Mouse (Mus musculus): Measurements from ENCODE around the gene Dnah11. TPM values are rescaled to one million over a fixed set of nuclear protein-coding genes. Genes with fewer than 3 reads are reported as not detected.

Gene Dnah11
- polyA plus RNA-seq, 2 experiments: 0.15 to 0.39 TPM

DNA sequence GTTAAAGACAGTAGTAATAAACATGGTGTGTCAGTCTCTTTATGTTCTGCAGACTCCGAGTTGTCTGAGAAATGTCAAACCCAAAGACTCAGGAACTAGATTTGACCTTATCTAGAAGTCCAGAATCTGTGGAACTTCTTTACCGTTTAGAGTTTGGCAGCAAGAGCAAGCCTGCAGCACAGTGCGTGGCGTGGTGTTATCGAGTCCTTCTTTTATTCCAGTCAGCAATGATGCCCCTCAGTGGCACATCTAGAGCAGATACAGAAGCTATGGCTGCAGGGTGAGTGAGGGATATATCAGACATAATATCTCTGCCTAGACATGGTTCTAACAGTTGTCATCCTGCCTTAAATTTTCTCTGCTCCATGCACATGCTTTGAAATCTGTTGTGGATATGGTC, 336.2 kb downstream of the Dnah11 start:
- H3K4me3 ChIP-seq (replicated peaks; ENCODE audit: low read length): no peak overlapping the region
- ATAC-seq (ENCODE audit: low FRiP score, low read depth) (no peak), DNase-seq (ENCODE audit: low spot score) (no peak)
- H3K4me1 ChIP-seq (ENCODE audit: control insufficient read depth, insufficient read depth, low read length): no peaks in the 10 kb centered on the region
- no peaks in the 10 kb centered on the region for H3K27me3 ChIP-seq (ENCODE audit: control insufficient read depth, insufficient read depth, low read length)
- WGBS: 82% methylated on average over 5 of the region's 5 CpGs
- H3K4me2 ChIP-seq (replicated peaks; ENCODE audit: low read depth, low read length, severe bottlenecking): no peak overlapping the region
- no peaks in the 10 kb centered on the region for H3K9me3 ChIP-seq (ENCODE audit: control insufficient read depth, low read length)
- no peak for TF ChIP-seq POLR2A (IDR thresholded peaks at IDR 0.05; ENCODE audit: borderline replicate concordance, extremely low read depth, insufficient read depth, insufficient read length)
- no peaks in the 10 kb centered on the region for H3K36me3 ChIP-seq (ENCODE audit: control insufficient read depth, insufficient read depth, low read length)
- H3K27ac ChIP-seq (replicated peaks; ENCODE audit: low read depth, low read length): no peak overlapping the region
- H3K9ac ChIP-seq (ENCODE audit: low read depth, low read length, severe bottlenecking): no peak overlapping the region

- H3K4me3 ChIP-seq (replicated peaks; ENCODE audit: low read length): no peak overlapping the region
- H3K27ac ChIP-seq (replicated peaks; ENCODE audit: low read depth, low read length): no peak overlapping the region
- H3K27me3 ChIP-seq (ENCODE audit: control insufficient read depth, insufficient read depth, low read length): no peaks in the 10 kb centered on the region
- TF ChIP-seq POLR2A (IDR thresholded peaks at IDR 0.05; ENCODE audit: borderline replicate concordance, extremely low read depth, insufficient read depth, insufficient read length): no peak
- ATAC-seq (ENCODE audit: low FRiP score, low read depth) (no peak), DNase-seq (ENCODE audit: low spot score) (no peak)
- no peaks in the 10 kb centered on the region for H3K9me3 ChIP-seq (ENCODE audit: control insufficient read depth, low read length)
- H3K9ac ChIP-seq (ENCODE audit: low read depth, low read length, severe bottlenecking): no peak overlapping the region
- no peaks in the 10 kb centered on the region for H3K36me3 ChIP-seq (ENCODE audit: control insufficient read depth, insufficient read depth, low read length)
- H3K4me2 ChIP-seq (replicated peaks; ENCODE audit: low read depth, low read length, severe bottlenecking): no peak overlapping the region
- 55% methylated on average over 3 of the region's 3 CpGs for WGBS
- H3K4me1 ChIP-seq (ENCODE audit: control insufficient read depth, insufficient read depth, low read length): no peaks in the 10 kb centered on the region
These were observed 337.6 kb downstream of the Dnah11 start for GRCm38 (mm10) chr12:117861249-117861648.

DNA sequence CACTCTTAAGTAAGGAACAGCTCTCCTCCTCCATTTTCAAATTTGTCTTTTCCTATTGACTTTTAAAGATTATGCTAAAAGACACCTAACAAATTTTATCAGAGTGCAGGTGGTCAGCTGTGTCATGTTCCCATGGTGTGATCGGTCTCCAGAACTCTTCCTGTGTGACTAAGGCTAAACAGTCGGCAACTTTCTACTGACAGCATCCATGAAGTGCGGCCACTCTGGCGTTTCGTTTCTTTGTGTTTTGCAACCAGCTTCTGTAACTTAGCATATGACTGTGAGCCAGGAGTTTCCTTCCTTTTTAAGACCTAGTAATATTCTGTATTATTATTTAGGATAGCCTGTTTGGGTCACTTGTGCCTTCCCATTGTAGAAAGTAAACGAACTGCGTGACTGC, 338.0 kb downstream of the Dnah11 start:
- Histone ChIP-seq H3K27me3 (ENCODE audit: control insufficient read depth, insufficient read depth, low read length) (no peaks in the 10 kb centered on the region), H3K4me3 (replicated peaks; ENCODE audit: low read length) (no peak overlapping the region), H3K9ac (ENCODE audit: low read depth, low read length, severe bottlenecking) (no peak overlapping the region), H3K9me3 (ENCODE audit: control insufficient read depth, low read length) (no peaks in the 10 kb centered on the region), H3K4me1 (ENCODE audit: control insufficient read depth, insufficient read depth, low read length) (no peaks in the 10 kb centered on the region), H3K27ac (replicated peaks; ENCODE audit: low read depth, low read length) (no peak overlapping the region), H3K36me3 (ENCODE audit: control insufficient read depth, insufficient read depth, low read length) (no peaks in the 10 kb centered on the region), H3K4me2 (replicated peaks; ENCODE audit: low read depth, low read length, severe bottlenecking) (no peak overlapping the region)
- DNase-seq (ENCODE audit: low spot score): no peak
- ATAC-seq (ENCODE audit: low FRiP score, low read depth): no peak
- TF ChIP-seq POLR2A (IDR thresholded peaks at IDR 0.05; ENCODE audit: borderline replicate concordance, extremely low read depth, insufficient read depth, insufficient read length): no peak
- 75% methylated on average over 7 of the region's 7 CpGs for WGBS

DNA sequence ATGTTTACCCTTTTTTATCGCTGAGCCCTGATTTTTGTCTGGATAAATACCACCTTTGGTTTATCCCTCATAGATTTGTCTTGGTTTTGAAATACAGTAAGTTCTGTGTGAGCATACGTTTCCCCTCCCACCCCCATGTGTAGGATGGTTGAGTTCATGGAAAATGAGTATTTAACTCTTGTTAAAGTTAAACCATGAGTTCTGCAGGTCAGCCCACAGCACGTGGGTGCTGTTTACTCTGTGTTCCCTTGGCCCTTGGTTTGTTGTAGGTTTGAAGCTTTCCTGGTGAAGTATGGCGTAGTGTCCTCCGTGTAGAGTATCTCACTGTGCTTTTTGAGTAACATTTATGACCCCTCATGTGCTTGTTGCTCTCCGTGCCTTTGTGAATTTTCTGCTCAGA, 341.0 kb downstream of the Dnah11 start:
- no peaks in the 10 kb centered on the region for H3K9me3 ChIP-seq (ENCODE audit: control insufficient read depth, low read length)
- H3K4me1 ChIP-seq (ENCODE audit: control insufficient read depth, insufficient read depth, low read length): no peaks in the 10 kb centered on the region
- H3K27me3 ChIP-seq (ENCODE audit: control insufficient read depth, insufficient read depth, low read length): no peaks in the 10 kb centered on the region
- H3K4me3 ChIP-seq (replicated peaks; ENCODE audit: low read length): no peak overlapping the region
- no peaks in the 10 kb centered on the region for H3K36me3 ChIP-seq (ENCODE audit: control insufficient read depth, insufficient read depth, low read length)
- DNase-seq (ENCODE audit: low spot score) (no peak), ATAC-seq (ENCODE audit: low FRiP score, low read depth) (no peak)
- WGBS: 83% methylated on average over 6 of the region's 6 CpGs
- H3K4me2 ChIP-seq (replicated peaks; ENCODE audit: low read depth, low read length, severe bottlenecking): no peak overlapping the region
- TF ChIP-seq POLR2A (IDR thresholded peaks at IDR 0.05; ENCODE audit: borderline replicate concordance, extremely low read depth, insufficient read depth, insufficient read length): no peak
- no peak overlapping the region for H3K9ac ChIP-seq (ENCODE audit: low read depth, low read length, severe bottlenecking)
- no peak overlapping the region for H3K27ac ChIP-seq (replicated peaks; ENCODE audit: low read depth, low read length)

DNA sequence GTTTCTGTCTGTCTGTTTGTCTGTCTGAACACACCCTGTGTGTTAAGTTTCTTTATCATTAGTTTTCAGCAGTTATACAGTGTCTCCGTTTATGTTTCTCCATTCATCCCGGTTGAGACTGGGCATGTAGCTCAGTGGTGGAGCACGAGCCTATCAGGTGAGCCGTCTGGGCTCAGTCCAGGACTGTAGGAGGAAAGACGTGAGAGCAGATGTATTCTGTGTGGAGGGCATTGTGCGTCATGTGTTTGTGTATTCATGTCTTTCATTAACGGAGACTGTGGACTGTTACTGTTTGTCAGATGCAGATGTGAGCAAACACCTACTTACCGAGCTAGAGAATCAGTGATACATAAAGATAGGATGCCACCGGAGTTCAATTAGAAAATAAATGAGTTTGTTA, 341.8 kb downstream of the Dnah11 start:
- Histone ChIP-seq H3K36me3 (ENCODE audit: control insufficient read depth, insufficient read depth, low read length) (no peaks in the 10 kb centered on the region), H3K9me3 (ENCODE audit: control insufficient read depth, low read length) (no peaks in the 10 kb centered on the region), H3K27me3 (ENCODE audit: control insufficient read depth, insufficient read depth, low read length) (no peaks in the 10 kb centered on the region), H3K4me1 (ENCODE audit: control insufficient read depth, insufficient read depth, low read length) (no peaks in the 10 kb centered on the region), H3K4me3 (replicated peaks; ENCODE audit: low read length) (no peak overlapping the region), H3K4me2 (replicated peaks; ENCODE audit: low read depth, low read length, severe bottlenecking) (no peak overlapping the region), H3K9ac (ENCODE audit: low read depth, low read length, severe bottlenecking) (no peak overlapping the region), H3K27ac (replicated peaks; ENCODE audit: low read depth, low read length) (no peak overlapping the region)
- DNase-seq (ENCODE audit: low spot score) (no peak), ATAC-seq (ENCODE audit: low FRiP score, low read depth) (no peak)
- 77% methylated on average over 9 of the region's 9 CpGs for WGBS
- no peak for TF ChIP-seq POLR2A (IDR thresholded peaks at IDR 0.05; ENCODE audit: borderline replicate concordance, extremely low read depth, insufficient read depth, insufficient read length)

GRCm38 (mm10) chr12:117853316-117853715, 345.5 kb downstream of the Dnah11 start:
- no peak overlapping the region for H3K4me3 ChIP-seq (replicated peaks; ENCODE audit: low read length)
- DNase-seq (ENCODE audit: low spot score) (no peak), ATAC-seq (ENCODE audit: low FRiP score, low read depth) (no peak)
- no peak overlapping the region for H3K27ac ChIP-seq (replicated peaks; ENCODE audit: low read depth, low read length)
- no peak for TF ChIP-seq POLR2A (IDR thresholded peaks at IDR 0.05; ENCODE audit: borderline replicate concordance, extremely low read depth, insufficient read depth, insufficient read length)
- 36% methylated on average over 6 of the region's 6 CpGs for WGBS
- H3K27me3 ChIP-seq (ENCODE audit: control insufficient read depth, insufficient read depth, low read length): no peaks in the 10 kb centered on the region
- H3K9me3 ChIP-seq (ENCODE audit: control insufficient read depth, low read length): no peaks in the 10 kb centered on the region
- no peak overlapping the region for H3K9ac ChIP-seq (ENCODE audit: low read depth, low read length, severe bottlenecking)
- H3K36me3 ChIP-seq (ENCODE audit: control insufficient read depth, insufficient read depth, low read length): no peaks in the 10 kb centered on the region
- H3K4me1 ChIP-seq (ENCODE audit: control insufficient read depth, insufficient read depth, low read length): no peaks in the 10 kb centered on the region
- H3K4me2 ChIP-seq (replicated peaks; ENCODE audit: low read depth, low read length, severe bottlenecking): no peak overlapping the region
